Mouse (Mus musculus) embryonic facial prominence, embryonic 10.5 days (tissue): ENCODE results near the gene Ccdc158. TPM values are rescaled to one million over a fixed set of nuclear protein-coding genes. Genes with fewer than 3 reads are reported as not detected.

Experiments
- DNase-seq: peaks from one replicate; pipeline ENCODE4 v3.0.0-alpha.2; 2017; ENCODE audit warnings: low spot score
- H3K27ac ChIP-seq: fragments of 300-500 bp; sonication (generic); replicated peaks from 2 replicates; pipeline ENCODE4 v1.5.1; 2016; ENCODE audit warnings: mild to moderate bottlenecking
- H3K27me3 ChIP-seq: fragments of 300-500 bp; sonication (generic); replicated peaks from 2 replicates; pipeline ENCODE4 v1.6.1; 2016; ENCODE audit warnings: low read depth, mild to moderate bottlenecking; ENCODE audit not compliant: poor library complexity, severe bottlenecking
- H3K36me3 ChIP-seq: fragments of 300-500 bp; sonication (generic); replicated peaks from 2 replicates; pipeline ENCODE4 v1.6.1; 2016; ENCODE audit warnings: mild to moderate bottlenecking, moderate library complexity
- H3K4me1 ChIP-seq: fragments of 300-500 bp; sonication (generic); 2 replicates; pipeline ENCODE4 v1.6.1; 2016
- H3K4me3 ChIP-seq: fragments of 300-500 bp; sonication (generic); 2 replicates; pipeline ENCODE4 v1.5.1; 2016; ENCODE audit warnings: mild to moderate bottlenecking, moderate library complexity
- H3K9me3 ChIP-seq: fragments of 300-500 bp; sonication (generic); 2 replicates; pipeline ENCODE4 v1.6.1; 2016; ENCODE audit warnings: mild to moderate bottlenecking
- WGBS: fragments of 180-500 bp; shearing (Covaris S2); methylation state at CpG from one replicate; pipeline ENCODE4 v1.1.7; 2016; 5-methylcytosine and 5-hydroxymethylcytosine counted together
- polyA plus RNA-seq: library from polyadenylated mRNA; unstranded; fragments of >200 nt; fragmentation: Nextera tagmentation; extraction: Ambion mirVana; gene quantifications from 2 replicates; pipeline ENCODE4 v1.2.1, GENCODE M21; 2016

The Ccdc158 gene
- polyA plus RNA-seq, 1 experiment from 2014 or later = 0.54 TPM

DNA sequence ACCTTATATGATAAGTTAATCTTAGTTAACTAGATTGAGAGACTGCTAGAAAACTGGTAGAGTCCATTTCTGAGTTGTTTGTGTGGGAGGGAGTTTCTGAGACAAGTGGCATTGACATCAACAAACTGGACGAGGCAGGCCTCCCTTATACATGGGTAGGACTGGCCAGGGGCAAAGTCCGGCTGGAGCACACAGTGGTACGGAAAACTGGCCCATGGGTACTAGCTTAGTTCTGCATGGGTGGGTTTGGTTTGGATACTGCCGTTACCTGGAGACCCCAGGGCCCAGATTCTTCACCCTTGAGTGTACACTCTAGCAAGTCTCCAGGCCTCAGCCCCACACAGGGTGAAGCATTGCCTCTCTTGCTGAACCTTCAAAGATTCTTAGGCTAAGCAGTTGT, 62.3 kb downstream of the Ccdc158 start:
- no peaks in the 10 kb centered on the region for H3K27me3 ChIP-seq
- 94% methylated on average over 4 of the region's 4 CpGs for WGBS
- no peak for DNase-seq
- H3K4me1 ChIP-seq = no peaks in the 10 kb centered on the region
- H3K36me3 ChIP-seq = no peaks in the 10 kb centered on the region
- H3K27ac ChIP-seq = no peak overlapping the region
- H3K9me3 ChIP-seq = no peaks in the 10 kb centered on the region
- H3K4me3 ChIP-seq = no peak overlapping the region

DNA sequence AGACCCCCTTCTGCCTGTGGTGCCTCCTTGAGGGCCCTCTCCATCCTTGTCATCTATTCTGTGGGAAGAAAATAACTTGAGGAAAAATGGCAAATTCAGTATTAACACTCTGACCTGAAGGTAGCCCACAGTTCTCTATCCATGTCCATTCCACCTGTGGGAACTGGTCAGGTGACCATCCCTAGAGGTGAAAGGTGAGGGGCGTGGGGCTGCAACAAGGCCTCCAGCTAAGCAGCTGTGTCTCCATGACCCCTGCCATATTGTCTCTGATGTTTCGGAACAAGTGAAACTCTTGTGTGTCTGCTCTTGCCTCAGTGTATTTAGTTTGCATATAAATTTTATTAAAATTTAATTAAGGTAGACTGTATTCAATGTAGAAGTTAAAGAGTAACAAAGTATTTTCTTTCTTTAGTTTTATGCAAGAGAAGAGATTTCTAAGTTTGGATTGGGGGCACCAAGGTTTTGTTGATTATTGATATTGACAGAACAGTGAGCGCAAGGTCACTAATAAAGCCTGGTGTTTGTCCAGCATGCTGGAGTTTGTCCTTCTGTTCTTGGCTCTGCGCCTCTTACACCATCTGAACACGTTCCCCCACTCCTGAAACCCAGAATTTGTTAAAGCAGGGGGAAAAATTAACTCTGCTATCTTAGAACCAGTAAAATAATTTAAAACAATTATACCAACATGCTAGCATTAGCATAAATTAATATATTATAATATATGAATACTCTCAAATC, 67.4 kb downstream of the Ccdc158 start:
- H3K4me1 ChIP-seq = peaks cover 6% of the 10 kb centered on the region; the same call in 1 of the 2 replicates
- no peak overlapping the region for H3K27ac ChIP-seq
- H3K36me3 ChIP-seq = no peaks in the 10 kb centered on the region
- no peaks in the 10 kb centered on the region for H3K9me3 ChIP-seq
- 91% methylated on average over 5 of the region's 5 CpGs for WGBS
- peaks cover 16% of the 10 kb centered on the region for H3K27me3 ChIP-seq
- no peak overlapping the region for H3K4me3 ChIP-seq
- DNase-seq = no peak

DNA sequence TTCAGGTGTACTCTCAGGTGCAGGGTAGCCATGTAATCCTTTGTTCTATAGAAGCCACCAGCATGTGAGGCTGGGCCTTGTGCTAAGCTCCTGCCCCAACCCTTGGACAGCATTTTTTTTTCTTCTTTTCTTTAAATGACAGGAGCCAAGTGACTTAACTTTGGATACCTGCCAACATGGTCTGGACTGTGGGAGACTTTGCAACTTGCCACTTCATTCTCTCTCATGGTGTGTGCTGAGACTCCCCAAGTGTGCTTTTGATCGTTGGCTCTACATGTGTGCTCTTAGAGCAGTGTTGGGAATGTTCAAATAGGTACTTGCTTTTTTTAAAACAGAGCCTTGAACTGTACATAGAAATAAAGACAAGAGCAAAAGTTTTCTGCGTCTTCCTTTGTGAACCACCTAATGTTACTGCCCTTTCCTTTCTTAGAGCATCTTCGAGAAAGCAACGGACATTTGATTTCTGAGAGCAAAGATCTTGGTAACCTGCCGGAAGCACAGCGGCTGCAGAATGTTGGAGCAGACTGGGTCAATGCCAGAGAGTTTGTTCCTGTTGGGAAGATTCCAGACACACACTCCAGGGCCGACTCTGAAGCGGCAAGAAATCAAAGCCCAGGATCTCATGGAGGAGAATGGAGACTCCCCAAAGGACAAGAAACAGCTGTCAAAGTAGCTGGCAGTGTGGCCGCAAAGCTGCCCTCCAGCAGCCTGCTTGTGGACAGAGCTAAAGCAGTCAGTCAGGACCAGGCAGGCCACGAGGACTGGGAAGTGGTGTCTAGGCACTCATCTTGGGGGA, 70.4 kb downstream of the Ccdc158 start:
- peaks cover 28% of the 10 kb centered on the region for H3K27me3 ChIP-seq
- DNase-seq = no peak
- peaks cover 12% of the 10 kb centered on the region; the same call in 1 of the 2 replicates for H3K4me1 ChIP-seq
- H3K9me3 ChIP-seq = no peaks in the 10 kb centered on the region
- 86% methylated on average over 10 of the region's 10 CpGs for WGBS
- no peaks in the 10 kb centered on the region for H3K36me3 ChIP-seq
- no peak overlapping the region for H3K4me3 ChIP-seq
- H3K27ac ChIP-seq = no peak overlapping the region

DNA sequence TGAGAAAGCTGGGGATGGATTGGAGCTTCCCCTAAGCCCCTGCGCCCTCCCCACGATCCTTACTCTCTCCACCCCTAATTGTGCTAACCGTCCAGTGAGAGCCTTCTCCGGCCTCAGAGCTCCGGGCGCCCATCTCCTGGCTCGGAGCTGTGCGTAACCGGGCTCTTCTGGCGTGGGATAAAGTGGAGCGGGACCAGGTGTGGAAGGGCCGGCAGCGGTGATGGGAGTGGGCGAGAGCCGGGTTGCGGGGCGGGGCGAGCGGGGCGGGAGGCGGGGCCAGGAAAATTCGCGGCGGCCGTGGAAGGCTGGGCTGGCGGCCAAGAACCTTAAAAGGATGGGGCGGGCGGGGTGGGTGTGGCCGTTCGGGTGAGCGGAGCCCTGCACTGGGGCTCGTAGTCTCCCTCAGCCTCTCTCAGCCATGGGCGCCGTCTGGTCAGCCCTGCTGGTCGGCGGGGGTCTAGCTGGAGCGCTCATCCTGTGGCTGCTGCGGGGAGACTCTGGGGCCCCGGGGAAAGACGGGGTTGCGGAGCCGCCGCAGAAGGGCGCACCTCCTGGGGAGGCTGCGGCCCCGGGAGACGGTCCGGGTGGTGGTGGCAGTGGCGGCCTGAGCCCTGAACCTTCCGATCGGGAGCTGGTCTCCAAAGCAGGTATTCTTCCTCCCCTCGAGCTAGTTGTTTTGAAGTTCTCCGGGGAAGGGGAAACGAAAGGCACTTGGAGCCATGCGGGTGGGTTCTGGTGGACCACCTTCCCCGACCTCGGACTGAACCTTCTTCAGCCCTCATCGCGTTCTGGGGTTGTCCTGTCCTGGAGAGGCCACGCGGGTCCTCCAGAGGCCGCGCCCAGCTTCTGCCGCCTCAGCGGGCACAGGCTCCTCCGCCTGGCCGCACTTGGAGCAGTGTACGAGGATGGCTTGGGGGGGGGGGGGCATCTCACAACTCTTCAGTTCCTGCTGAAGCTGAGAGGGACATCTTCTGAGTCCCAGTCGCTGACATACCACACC, 72.1 kb downstream of the Ccdc158 start, which contains the start of gene Stbd1:
Gene Stbd1, plus strand, starts transcription at position 351 of the 1,000 bp plus-strand sequence.
- peaks cover 28% of the 10 kb centered on the region for H3K27me3 ChIP-seq
- no peaks in the 10 kb centered on the region for H3K36me3 ChIP-seq
- H3K27ac ChIP-seq = peak within 1 kb of the TSS; percentile 86
- H3K9me3 ChIP-seq = no peaks in the 10 kb centered on the region
- WGBS = under 1% methylated on average over 69 of the region's 69 CpGs
- peak; percentile 90 for DNase-seq
- H3K4me3 ChIP-seq = peak within 1 kb of the TSS; percentile 79
- H3K4me1 ChIP-seq = peaks cover 12% of the 10 kb centered on the region; the same call in 1 of the 2 replicates

DNA sequence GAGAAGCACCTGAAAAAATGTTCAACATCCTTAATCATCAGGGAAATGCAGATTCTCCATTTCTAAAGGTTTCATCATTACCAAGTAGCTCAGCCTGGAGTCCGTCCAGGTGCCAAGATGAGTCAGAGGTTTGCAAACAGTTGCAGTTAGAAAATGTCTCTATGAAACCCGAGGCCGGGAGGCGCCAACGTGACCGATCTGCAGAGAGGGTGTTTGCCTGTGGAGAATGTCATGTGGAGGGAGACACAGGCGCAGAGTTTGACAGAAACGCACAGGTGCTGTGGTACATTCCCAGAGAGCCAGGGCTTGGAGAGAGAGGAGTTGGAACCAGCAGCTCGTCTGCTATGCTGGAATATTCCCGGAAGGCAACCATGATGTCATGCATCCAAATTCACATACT, 76.0 kb downstream of the Ccdc158 start:
- no peak overlapping the region for H3K27ac ChIP-seq
- no peak overlapping the region for H3K4me3 ChIP-seq
- 82% methylated on average over 10 of the region's 10 CpGs for WGBS
- H3K9me3 ChIP-seq = no peaks in the 10 kb centered on the region
- DNase-seq = no peak
- no peaks in the 10 kb centered on the region for H3K36me3 ChIP-seq
- H3K4me1 ChIP-seq = peaks cover 12% of the 10 kb centered on the region; the same call in 1 of the 2 replicates
- peaks cover 15% of the 10 kb centered on the region for H3K27me3 ChIP-seq

DNA sequence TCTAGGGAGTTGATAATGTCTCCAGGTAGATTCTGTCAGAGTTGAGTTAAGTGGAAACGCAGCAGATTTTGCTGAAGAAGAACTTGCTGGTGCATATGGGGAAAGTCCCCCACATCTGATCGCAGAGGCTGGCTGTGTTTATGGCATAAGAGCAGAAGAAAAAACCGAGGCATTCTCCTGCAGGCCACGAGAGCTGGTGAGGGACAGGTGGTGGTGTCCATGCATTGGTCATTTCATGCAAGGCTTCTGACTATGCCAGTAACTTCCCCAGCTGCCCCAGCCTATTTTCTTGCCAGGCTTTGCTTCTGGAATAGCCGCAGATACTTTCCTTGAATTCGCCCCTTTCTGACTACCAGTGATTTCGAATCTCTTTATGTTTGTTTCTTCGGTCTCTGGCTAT, 78.2 kb downstream of the Ccdc158 start:
- no peaks in the 10 kb centered on the region for H3K36me3 ChIP-seq
- H3K4me1 ChIP-seq = no peaks in the 10 kb centered on the region
- WGBS = 94% methylated on average over 8 of the region's 8 CpGs
- DNase-seq = no peak
- no peak overlapping the region for H3K4me3 ChIP-seq
- peaks cover 8% of the 10 kb centered on the region for H3K27me3 ChIP-seq
- H3K9me3 ChIP-seq = no peaks in the 10 kb centered on the region
- no peak overlapping the region for H3K27ac ChIP-seq

DNA sequence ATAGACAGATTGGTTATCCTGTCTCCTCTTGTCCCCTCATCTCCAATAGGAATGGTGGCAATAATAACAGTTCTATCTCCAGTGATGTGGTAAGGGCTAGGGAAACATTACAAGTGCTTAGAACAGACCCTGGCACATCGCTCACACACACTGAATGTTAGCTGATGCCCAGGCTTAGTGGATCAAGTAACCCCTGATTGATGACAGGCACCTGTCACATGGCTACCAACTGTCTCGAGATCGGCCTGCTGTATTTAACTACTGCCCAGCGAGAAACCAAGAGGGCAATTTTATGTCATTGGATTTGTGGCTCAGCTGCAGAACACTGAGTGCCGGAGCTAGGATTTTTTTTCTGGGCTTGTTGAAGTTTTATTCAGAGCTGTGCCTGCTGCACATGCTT, 80.0 kb downstream of the Ccdc158 start:
- Histone ChIP-seq H3K27ac (no peak overlapping the region), H3K27me3 (no peaks in the 10 kb centered on the region), H3K4me3 (no peak overlapping the region), H3K4me1 (no peaks in the 10 kb centered on the region), H3K36me3 (no peaks in the 10 kb centered on the region), H3K9me3 (no peaks in the 10 kb centered on the region)
- no peak for DNase-seq
- WGBS = 88% methylated on average over 5 of the region's 5 CpGs

DNA sequence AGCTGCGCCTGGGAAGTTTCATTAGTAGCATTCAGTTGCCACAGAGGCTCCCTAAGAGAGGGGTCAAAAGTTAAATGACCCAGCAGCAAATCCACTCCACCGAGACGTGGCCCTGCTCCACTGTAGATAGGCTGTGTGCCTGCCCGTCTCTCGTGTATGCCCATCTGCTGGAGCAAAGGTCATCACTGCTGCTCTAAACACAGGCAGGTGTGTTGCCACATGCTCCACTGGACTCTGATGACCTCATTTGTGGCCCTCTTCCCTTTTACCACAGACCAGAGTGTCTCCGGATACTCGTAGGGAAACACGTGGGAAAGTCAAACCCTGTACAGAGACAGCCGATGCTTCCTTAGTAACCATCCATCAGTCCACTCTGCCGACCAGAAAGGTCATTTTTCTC, 89.1 kb downstream of the Ccdc158 start:
- Histone ChIP-seq H3K9me3 (no peaks in the 10 kb centered on the region), H3K27ac (no peak overlapping the region), H3K4me3 (no peak overlapping the region), H3K27me3 (no peaks in the 10 kb centered on the region), H3K4me1 (no peaks in the 10 kb centered on the region), H3K36me3 (no peaks in the 10 kb centered on the region)
- WGBS = 55% methylated on average over 10 of the region's 10 CpGs
- no peak for DNase-seq

DNA sequence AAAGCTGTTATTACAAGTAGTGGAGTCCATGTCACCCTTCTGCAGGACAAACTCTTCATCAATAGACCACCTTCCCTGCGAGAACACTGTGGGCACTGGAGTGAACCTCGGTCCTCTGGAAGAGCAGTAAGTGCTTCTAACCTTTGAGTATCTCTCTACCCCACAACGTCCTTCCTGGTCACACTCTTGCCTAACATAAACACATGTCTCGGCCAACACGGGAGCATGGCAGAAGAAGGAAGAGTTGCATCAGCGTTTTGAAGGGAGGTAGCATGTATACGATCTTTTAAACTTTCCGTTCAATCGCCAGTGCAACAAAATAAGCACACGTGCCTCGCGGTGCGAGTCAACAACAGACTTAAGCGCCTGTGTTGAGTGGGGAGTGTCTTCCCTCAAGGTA, 95.5 kb downstream of the Ccdc158 start:
- no peaks in the 10 kb centered on the region for H3K4me1 ChIP-seq
- H3K36me3 ChIP-seq = no peaks in the 10 kb centered on the region
- WGBS = 89% methylated on average over 14 of the region's 14 CpGs
- H3K27ac ChIP-seq = no peak overlapping the region
- no peak overlapping the region for H3K4me3 ChIP-seq
- H3K27me3 ChIP-seq = no peaks in the 10 kb centered on the region
- H3K9me3 ChIP-seq = no peaks in the 10 kb centered on the region
- no peak for DNase-seq

DNA sequence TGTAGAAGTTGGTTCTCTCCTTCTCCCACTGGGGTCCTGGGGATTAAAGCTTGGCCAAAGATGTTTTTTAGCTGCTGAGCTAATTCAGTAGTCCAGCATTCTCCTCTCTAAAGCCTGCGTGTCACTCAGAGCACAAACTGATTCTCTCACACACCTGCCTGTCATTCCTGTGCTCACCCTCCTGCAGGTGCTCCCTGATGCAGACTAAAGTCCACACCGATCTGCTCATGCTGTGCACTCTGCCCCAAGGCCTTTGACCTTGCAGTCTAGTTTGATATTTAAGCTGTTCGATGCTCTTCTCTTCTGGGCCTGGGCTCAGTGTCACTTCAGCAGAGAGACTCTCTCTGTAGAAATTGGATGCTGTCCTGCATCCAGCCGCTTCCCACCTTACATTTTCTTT, 103.8 kb downstream of the Ccdc158 start:
- Histone ChIP-seq H3K4me3 (no peak overlapping the region), H3K27me3 (no peaks in the 10 kb centered on the region), H3K36me3 (no peaks in the 10 kb centered on the region), H3K4me1 (no peaks in the 10 kb centered on the region), H3K9me3 (no peaks in the 10 kb centered on the region), H3K27ac (no peak overlapping the region)
- WGBS = 81% methylated on average over 4 of the region's 4 CpGs
- DNase-seq = no peak

DNA sequence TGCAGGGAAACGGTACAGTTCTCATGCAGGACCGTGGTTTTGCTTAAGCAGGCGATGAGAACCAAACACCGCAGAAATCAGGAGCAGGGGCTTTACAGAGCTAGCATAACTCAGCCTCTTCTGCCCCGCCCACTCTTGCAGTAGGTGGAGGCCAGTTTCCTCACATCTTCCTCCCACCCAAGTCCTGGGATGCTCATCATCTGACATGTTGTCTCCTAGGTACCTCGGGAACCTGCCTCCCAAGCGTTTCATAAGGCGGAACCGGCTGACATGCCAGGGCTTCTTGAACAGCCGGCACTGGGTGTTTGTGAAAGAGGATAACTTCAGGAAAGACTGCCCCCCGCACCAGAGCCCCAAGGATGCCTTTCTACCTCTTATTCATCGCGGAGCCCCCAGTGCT, 113.1 kb downstream of the Ccdc158 start:
- Histone ChIP-seq H3K36me3 (no peaks in the 10 kb centered on the region), H3K4me3 (no peak overlapping the region), H3K27ac (no peak overlapping the region), H3K9me3 (no peaks in the 10 kb centered on the region), H3K27me3 (no peaks in the 10 kb centered on the region), H3K4me1 (no peaks in the 10 kb centered on the region)
- WGBS = 83% methylated on average over 13 of the region's 13 CpGs
- no peak for DNase-seq

DNA sequence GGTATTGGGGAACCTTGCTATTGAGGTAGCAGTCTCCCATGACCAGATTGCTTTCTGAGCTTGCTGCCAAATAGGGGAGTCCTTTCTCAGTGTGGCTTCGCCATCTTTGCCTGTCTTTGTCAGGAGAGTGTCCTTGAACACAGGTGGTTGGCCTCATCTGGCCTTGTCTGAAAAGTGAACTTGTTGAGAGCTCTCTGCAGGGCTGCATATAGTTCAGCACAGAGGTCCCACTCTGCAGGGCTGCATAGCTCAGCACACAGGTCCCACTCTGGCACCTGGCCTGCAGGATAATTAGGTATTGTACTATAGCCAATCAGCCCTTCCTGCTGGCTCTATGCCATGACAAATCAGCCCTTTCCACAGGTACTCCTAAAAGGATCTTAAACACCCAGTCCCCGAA, 114.9 kb downstream of the Ccdc158 start:
- no peaks in the 10 kb centered on the region for H3K36me3 ChIP-seq
- no peaks in the 10 kb centered on the region for H3K9me3 ChIP-seq
- H3K4me3 ChIP-seq = no peak overlapping the region
- WGBS = 80% methylated on average over 2 of the region's 2 CpGs
- no peak overlapping the region for H3K27ac ChIP-seq
- DNase-seq = no peak
- H3K4me1 ChIP-seq = no peaks in the 10 kb centered on the region
- no peaks in the 10 kb centered on the region for H3K27me3 ChIP-seq
